Mouse (Mus musculus): ENCODE data around the gene Plekhg6.
A peak's percentile ranks its signal among the peaks of the same experiment; 100 is the strongest.

- no peak for TF ChIP-seq CTCF (IDR thresholded peaks at IDR 0.05; ENCODE audit: control insufficient read depth, insufficient read depth, low read length)
- peak; percentile 8; the same call in 1 of the 2 replicates for TF ChIP-seq POLR2A (IDR thresholded peaks at IDR 0.05; ENCODE audit: borderline replicate concordance, control insufficient read depth, low read depth, low read length)
Measured at GRCm38 (mm10) chr6:125313546-125314230, 66.9 kb downstream of the Plekhg6 start, which contains the start of gene Ltbr.

Measured in bone marrow, adult 2 months (tissue).